Mouse (Mus musculus): ENCODE results near the gene Sprn.
A peak's percentile ranks its signal among the peaks of the same experiment; 100 is the strongest.
"Not testable (repeated sequence)": the region's sequence is repeated elsewhere in the genome, so short reads cannot be mapped to it uniquely, and the experiment has no call there.

Gene Sprn

GRCm38 (mm10) chr7:140144550-140144949 is 10.1 kb downstream of the Sprn start:
- DNase-seq (ENCODE audit: low read depth, low spot score) = no peak

DNA sequence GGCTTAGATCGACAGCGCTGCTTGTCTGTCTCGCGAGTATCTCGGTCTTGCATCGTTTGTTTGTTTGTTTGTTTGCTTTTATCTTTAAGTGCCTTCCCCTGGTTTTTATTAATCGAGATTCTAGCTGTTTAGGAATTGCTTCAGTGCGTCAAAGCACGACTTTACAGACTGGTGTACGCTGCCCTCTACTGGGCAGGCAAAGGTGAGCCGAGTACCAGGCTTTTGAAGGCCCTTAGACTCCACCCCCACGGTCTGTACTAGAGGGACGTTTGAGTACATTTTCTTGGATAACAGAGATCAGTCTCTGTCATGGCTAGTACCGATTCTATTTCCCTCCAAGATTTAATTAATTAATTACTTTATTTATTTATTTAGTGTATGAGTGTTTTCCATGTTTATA is 13.3 kb downstream of the Sprn start:
- DNase-seq (ENCODE audit: low read depth, low spot score) = peak; percentile 72

DNA sequence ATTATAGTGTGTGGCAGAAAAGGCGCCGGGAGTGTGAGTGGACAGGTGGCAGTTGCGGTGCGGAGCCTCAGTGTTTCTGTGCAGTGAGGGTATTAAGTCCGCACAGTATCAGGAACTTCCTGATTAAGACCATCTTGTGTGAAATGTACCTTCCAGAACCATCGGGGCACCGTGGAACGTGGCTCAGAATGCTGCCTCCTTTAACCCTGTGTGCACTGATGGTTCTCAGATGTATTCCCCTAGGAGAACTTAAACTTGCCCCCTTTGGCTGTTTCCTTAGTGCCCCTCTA is 16.7 kb downstream of the Sprn start:
- no peak for DNase-seq (ENCODE audit: low read depth, low spot score)

GRCm38 (mm10) chr7:140137135-140138020 is 17.3 kb downstream of the Sprn start, which contains the start of gene Mtg1:
Gene Mtg1 (plus strand): TSS chr7:140137564.
- peak; percentile 96 for DNase-seq (ENCODE audit: low read depth, low spot score)

DNA sequence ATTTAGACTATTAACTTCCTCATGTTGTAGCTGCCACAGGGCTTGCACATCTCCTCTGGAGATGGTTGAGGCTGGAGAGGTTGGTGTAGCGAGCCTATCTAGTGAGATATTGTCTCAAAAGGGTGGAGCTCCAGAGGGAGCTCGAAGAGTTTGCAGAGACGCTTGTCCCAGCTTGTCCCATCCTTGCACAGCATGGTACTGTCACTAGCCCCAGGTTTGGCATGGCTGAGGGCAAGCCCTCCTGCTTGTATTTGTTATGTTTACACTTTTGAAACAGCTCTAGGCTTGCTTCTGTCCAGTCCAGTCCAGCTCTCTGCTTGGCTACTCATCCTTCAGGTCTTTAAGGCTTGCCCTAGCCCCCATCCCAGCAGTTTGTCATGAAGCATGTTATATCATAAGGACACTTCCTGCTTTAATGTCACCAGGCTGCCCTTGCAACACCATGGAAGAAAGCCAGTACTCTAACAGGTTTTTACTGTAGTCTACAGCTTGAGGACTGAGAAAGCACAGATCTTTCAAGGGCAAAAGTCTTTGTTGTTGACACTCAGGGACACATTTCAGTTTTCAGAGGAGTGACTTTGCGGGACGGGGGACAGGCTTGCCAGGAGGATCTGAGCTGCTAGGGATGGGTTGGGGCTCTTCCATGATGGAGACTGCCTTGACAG is 19.4 kb downstream of the Sprn start:
- DNase-seq (ENCODE audit: low read depth, low spot score) = no peak

DNA sequence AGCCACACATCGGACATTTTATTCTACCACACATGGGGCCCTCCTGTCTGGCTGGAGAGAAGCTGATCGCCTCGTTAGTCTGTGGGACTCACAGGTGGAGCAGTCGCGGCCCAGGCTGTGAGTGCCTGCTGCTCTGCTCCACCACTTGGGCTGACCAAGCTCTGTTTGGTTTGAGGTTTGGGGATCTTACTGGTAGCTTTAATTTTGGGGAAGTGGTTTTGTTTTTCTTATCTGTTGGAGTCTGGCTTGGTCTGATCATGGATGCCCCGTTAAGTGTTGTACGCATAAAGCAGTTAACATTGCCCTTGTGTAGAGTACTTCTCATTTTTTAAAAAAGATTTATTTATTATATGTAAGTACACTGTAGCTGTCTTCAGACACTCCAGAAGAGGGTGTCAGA is 20.6 kb downstream of the Sprn start:
- not testable (repeated sequence) for DNase-seq (ENCODE audit: low read depth, low spot score)

DNA sequence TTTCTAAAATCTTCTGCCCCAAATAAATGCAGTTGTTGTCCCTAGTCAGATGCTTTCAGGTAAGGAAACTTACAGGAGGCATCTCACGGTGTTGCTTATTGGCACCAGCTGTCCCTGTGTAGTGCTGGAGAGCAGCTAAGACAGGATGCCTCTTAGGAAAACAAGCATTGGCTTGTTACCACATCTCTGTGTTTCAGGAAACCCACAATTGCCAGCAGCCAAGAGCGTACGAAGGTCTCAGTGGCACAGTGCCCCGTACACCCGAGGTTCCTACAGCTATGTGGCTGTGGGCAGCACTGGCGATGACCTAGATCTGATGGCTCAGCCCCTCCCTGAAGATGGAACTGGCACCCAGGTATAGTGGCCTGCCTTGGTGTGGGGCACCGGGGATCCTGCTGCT is 22.5 kb downstream of the Sprn start:
- not testable (repeated sequence) for DNase-seq (ENCODE audit: low read depth, low spot score)

- no peak for DNase-seq (ENCODE audit: low read depth, low spot score)
Observed at GRCm38 (mm10) chr7:140127911-140128310, 26.8 kb downstream of the Sprn start.

- no peak for DNase-seq (ENCODE audit: low read depth, low spot score)
Observed at GRCm38 (mm10) chr7:140126934-140127333, 27.7 kb downstream of the Sprn start.

DNA sequence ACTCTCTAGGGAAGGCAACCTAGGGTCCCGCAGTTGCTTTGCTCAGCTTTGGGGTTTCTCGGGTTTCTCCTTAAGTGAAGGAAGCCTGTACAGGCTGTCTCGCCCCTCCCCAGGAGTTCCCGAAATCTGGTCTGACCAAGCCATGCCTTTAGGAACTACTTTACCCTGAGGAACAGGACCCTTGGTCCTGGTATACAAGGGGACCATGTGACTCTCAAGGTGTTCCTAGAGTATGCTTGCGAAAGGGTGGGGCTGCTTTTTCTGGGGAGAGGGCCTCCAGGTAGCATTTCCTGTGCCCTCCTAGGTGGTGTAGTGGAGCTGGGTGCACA is 28.7 kb downstream of the Sprn start:
- peak; percentile 26 for DNase-seq (ENCODE audit: low read depth, low spot score)

DNA sequence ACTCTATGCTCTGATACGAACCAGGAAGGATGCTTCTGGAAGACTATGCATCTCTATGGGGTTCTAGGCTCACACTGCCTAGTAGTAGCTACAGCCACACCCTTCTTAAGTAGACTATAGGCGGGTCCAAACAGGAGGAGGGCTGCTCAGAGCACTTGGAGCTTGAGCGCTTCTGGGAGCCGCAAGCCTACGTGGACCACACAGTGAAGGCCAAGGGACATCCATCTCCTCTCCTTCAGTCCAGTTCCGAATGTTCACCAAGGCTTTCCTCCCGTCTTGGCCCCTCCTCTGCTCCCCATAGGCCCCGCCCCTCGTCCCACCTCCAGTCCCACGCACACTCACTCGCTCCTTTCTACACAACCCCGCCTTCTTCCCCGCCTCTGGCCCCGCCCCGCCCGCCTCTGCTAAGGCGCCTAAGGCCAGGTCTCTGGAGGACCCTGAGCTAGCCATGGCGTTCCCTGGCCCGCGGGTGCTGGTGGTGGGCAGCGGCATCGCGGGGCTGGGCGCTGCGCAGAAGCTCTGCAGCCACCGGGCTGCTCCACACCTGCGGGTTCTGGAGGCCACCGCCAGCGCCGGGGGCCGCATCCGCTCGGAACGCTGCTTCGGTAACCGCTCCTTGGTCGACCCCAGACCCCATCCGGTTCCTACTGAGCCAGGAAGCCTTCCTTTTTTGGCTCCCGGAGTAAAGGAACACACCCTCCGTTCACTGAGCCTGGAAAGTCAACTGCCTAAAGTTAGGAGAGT is 29.2 kb downstream of the Sprn start:
- DNase-seq (ENCODE audit: low read depth, low spot score) = peak; percentile 93

GRCm38 (mm10) chr7:140124382-140124781 is 30.3 kb downstream of the Sprn start:
- DNase-seq (ENCODE audit: low read depth, low spot score) = no peak

DNA sequence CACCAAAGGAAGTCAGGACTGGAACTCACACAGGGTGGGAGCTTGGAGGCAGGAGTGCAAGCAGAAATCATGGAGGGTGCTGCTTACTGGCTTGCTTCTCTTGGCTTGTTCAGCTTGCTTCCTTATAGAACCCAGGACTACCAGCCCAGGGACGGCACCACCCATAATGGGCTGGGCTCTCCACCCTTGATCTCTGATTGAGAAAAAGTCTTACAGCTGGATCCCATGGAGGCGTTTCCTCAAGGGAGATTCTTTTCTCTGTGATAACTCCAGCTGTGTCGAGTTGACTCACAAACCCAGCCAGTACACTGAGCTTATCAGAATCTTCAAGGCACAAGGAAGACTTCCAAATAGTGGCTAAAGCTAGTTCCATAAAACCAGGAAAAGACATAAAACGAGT is 31.9 kb downstream of the Sprn start:
- DNase-seq (ENCODE audit: low read depth, low spot score) = no peak

DNA sequence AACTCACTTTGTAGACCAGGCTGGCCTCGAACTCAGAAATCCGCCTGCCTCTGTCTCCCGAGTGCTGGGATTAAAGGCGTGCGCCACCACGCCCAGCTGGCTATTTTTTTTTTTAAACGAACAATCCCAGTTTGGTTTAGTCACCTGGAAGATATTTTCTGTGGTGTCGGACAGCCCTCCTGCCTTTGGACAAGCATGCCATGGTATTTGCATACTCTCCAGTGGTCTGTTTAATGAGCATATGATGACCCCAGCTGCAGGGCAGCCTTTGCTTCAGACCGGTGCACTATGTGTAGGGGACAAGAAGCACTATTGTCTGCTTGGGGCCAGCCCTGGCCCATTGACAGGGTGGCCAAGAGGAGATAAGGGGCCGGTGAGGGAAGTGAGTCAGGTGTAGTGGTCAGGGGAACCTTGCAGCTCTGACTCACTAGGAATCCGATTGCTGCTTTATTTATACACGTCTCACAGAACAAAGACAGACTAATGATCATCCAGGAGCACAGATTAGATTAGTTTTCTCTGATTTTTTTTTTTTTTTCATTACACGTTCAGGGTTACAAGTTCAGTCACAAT is 33.3 kb downstream of the Sprn start:
- no peak for DNase-seq (ENCODE audit: low read depth, low spot score)

- no peak for DNase-seq (ENCODE audit: low read depth, low spot score)
Observed at GRCm38 (mm10) chr7:140120484-140120883, 34.2 kb downstream of the Sprn start.

DNA sequence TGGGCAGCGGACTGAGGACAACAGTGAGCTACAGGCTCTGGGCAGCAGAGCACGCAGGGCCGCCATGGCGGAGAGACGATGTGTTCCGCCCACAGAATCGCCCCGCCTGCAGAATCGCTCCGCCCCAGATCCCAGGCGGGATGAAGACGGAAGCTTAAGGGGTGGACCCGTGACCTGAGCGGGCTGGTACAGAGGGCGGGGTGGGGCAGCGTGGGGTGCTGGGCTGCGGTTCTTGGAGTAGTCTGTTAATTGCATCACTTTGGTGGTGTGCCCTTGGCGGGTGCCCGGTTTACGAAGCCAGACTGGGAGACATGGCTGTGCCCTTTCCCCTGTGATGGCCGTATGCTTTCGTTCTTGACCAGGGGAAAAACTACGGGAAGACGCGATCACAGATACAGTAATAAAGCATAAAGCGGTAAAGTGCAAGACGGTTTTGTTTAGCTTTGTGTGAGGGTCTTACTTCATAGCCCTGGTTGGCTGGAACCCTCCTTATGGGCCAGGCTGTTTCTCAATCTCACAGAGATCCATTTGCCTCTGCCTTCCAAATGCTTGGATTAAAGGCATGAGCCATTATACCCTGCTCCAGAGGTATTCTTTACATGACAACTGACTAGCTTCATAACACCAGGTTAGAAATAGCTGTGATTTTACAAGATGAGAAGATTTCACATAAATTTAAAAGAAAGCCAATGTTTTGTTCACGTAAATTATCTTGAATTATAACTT is 38.2 kb downstream of the Sprn start, which contains the start of gene Echs1:
Gene Echs1, minus strand, starts transcription at position 148 of the 726 bp plus-strand sequence.
- peak; percentile 84 for DNase-seq (ENCODE audit: low read depth, low spot score)

- DNase-seq (ENCODE audit: low read depth, low spot score) = peak; percentile 82
Observed at GRCm38 (mm10) chr7:140115583-140116328, 38.9 kb downstream of the Sprn start, which contains the start of gene Paox. Gene Paox (plus strand): TSS chr7:140115799.

DNA sequence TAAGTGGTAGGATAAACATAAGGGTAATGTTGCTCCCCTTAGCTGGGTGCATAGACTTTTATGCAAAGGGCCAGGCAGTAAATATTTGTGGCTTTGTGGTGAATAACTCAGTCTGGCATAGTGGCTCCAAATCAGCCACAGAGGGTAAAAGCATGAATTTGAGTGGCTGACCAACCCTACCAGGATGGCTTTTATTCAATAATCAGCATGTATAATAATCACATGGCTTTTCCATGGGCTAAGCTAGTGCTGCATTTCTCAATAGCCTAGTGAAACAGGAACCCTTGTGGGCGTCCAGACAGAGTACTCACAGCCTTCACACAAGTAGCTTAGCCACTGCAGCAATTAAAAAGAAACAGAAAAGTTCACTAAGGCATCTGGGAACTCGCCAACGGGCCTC is 42.7 kb downstream of the Sprn start:
- DNase-seq (ENCODE audit: low read depth, low spot score) = no peak

- DNase-seq (ENCODE audit: low read depth, low spot score) = no peak
Observed at GRCm38 (mm10) chr7:140104009-140104408, 50.7 kb downstream of the Sprn start.

DNA sequence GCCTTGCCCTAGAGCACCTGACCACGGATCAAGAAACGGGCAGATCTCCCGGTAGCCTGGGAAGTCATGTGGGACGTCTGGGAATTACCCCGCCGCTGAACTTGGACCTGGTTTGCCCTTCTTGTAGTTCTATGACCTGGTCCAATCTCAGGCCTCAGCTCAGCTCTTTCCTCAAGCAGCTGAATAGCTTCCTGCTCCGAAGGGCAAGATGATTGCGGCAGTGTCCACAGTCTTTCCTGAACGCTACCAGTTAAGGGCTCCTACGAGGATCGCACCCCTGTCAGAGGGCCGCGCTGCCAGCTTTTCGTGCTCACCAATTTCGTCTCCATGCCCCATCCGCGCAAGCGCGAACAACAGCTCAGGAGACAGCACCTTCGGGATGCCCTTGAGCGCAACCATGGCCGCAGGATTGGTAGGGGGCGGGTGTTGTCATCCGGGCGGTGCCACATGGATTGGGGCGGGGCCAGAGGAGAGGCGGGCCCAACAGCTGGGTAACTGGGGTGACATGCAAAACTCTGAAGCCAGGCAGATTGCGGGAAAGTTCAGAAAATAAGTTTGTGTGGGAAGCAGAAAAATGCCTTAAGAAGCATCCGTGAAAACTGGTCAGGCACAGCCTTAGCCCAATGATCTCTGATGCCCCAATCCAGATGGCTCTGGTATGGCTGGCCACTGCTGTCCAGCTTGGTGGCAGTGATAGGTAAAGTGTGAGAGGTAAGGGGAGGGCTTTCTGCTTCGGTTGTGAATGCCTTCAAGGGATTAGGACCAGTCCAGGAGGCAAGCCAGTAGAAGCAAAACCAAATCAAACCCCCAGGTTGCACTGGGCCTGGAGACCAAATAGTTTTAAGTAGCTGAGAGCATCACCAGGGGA is 52.5 kb downstream of the Sprn start, which contains the start of gene Fuom:
Gene Fuom, minus strand, starts transcription at position 449 of the 868 bp plus-strand sequence.
- peak; percentile 91 for DNase-seq (ENCODE audit: low read depth, low spot score)
